Mouse (Mus musculus): ENCODE results near the gene Copg2. TPM values are rescaled to one million over a fixed set of nuclear protein-coding genes. Genes with fewer than 3 reads are reported as not detected.

Gene Copg2
- polyA plus RNA-seq, 2 experiments: 29.8 to 33.8 TPM

- Histone ChIP-seq H3K4me3 (replicated peaks; ENCODE audit: low read length) (no peak overlapping the region), H3K9me3 (ENCODE audit: control insufficient read depth, low read length) (no peaks in the 10 kb centered on the region), H3K36me3 (ENCODE audit: control insufficient read depth, insufficient read depth, low read length) (no peaks in the 10 kb centered on the region), H3K27me3 (ENCODE audit: control insufficient read depth, insufficient read depth, low read length) (no peaks in the 10 kb centered on the region), H3K27ac (replicated peaks; ENCODE audit: low read depth, low read length) (no peak overlapping the region), H3K9ac (ENCODE audit: low read depth, low read length, severe bottlenecking) (no peak overlapping the region), H3K4me2 (replicated peaks; ENCODE audit: low read depth, low read length, severe bottlenecking) (no peak overlapping the region), H3K4me1 (ENCODE audit: control insufficient read depth, insufficient read depth, low read length) (peaks cover 17% of the 10 kb centered on the region)
- no peak for TF ChIP-seq POLR2A (IDR thresholded peaks at IDR 0.05; ENCODE audit: borderline replicate concordance, extremely low read depth, insufficient read depth, insufficient read length)
- DNase-seq (ENCODE audit: low spot score) (no peak), ATAC-seq (ENCODE audit: low FRiP score, low read depth) (no peak)
- 65% methylated on average over 4 of the region's 4 CpGs for WGBS
Measured at GRCm38 (mm10) chr6:30722385-30723164, 174.0 kb downstream of the Copg2 start.

GRCm38 (mm10) chr6:30716796-30717195 is 179.8 kb downstream of the Copg2 start:
- Histone ChIP-seq H3K9me3 (ENCODE audit: control insufficient read depth, low read length) (no peaks in the 10 kb centered on the region), H3K4me3 (replicated peaks; ENCODE audit: low read length) (no peak overlapping the region), H3K9ac (ENCODE audit: low read depth, low read length, severe bottlenecking) (no peak overlapping the region), H3K27me3 (ENCODE audit: control insufficient read depth, insufficient read depth, low read length) (no peaks in the 10 kb centered on the region), H3K4me2 (replicated peaks; ENCODE audit: low read depth, low read length, severe bottlenecking) (no peak overlapping the region), H3K36me3 (ENCODE audit: control insufficient read depth, insufficient read depth, low read length) (no peaks in the 10 kb centered on the region), H3K27ac (replicated peaks; ENCODE audit: low read depth, low read length) (no peak overlapping the region), H3K4me1 (ENCODE audit: control insufficient read depth, insufficient read depth, low read length) (peaks cover 14% of the 10 kb centered on the region)
- ATAC-seq (ENCODE audit: low FRiP score, low read depth): no peak
- WGBS: 89% methylated on average over 7 of the region's 7 CpGs
- TF ChIP-seq POLR2A (IDR thresholded peaks at IDR 0.05; ENCODE audit: borderline replicate concordance, extremely low read depth, insufficient read depth, insufficient read length): no peak
- no peak for DNase-seq (ENCODE audit: low spot score)

- 43% methylated on average over 5 of the region's 5 CpGs for WGBS
- no peak overlapping the region for H3K4me3 ChIP-seq (replicated peaks; ENCODE audit: low read length)
- H3K27ac ChIP-seq (replicated peaks; ENCODE audit: low read depth, low read length): no peak overlapping the region
- no peak overlapping the region for H3K9ac ChIP-seq (ENCODE audit: low read depth, low read length, severe bottlenecking)
- peaks cover 21% of the 10 kb centered on the region for H3K4me1 ChIP-seq (ENCODE audit: control insufficient read depth, insufficient read depth, low read length)
- no peaks in the 10 kb centered on the region for H3K27me3 ChIP-seq (ENCODE audit: control insufficient read depth, insufficient read depth, low read length)
- H3K36me3 ChIP-seq (ENCODE audit: control insufficient read depth, insufficient read depth, low read length): no peaks in the 10 kb centered on the region
- DNase-seq (ENCODE audit: low spot score) (peak; percentile 83), ATAC-seq (ENCODE audit: low FRiP score, low read depth) (peak; percentile 32; the same call in 1 of the 2 replicates)
- TF ChIP-seq POLR2A (IDR thresholded peaks at IDR 0.05; ENCODE audit: borderline replicate concordance, extremely low read depth, insufficient read depth, insufficient read length): no peak
- no peak overlapping the region; the same call in 1 of the 2 replicates for H3K4me2 ChIP-seq (replicated peaks; ENCODE audit: low read depth, low read length, severe bottlenecking)
- H3K9me3 ChIP-seq (ENCODE audit: control insufficient read depth, low read length): no peaks in the 10 kb centered on the region
Measured at GRCm38 (mm10) chr6:30714891-30715471, 181.6 kb downstream of the Copg2 start.

- DNase-seq (ENCODE audit: low spot score) (no peak), ATAC-seq (ENCODE audit: low FRiP score, low read depth) (peak; percentile 28; the same call in 1 of the 2 replicates)
- H3K36me3 ChIP-seq (ENCODE audit: control insufficient read depth, insufficient read depth, low read length): no peaks in the 10 kb centered on the region
- H3K9ac ChIP-seq (ENCODE audit: low read depth, low read length, severe bottlenecking): no peak overlapping the region
- H3K4me1 ChIP-seq (ENCODE audit: control insufficient read depth, insufficient read depth, low read length): peaks cover 31% of the 10 kb centered on the region
- no peak overlapping the region; the same call in 1 of the 2 replicates for H3K27ac ChIP-seq (replicated peaks; ENCODE audit: low read depth, low read length)
- H3K9me3 ChIP-seq (ENCODE audit: control insufficient read depth, low read length): no peaks in the 10 kb centered on the region
- no peaks in the 10 kb centered on the region for H3K27me3 ChIP-seq (ENCODE audit: control insufficient read depth, insufficient read depth, low read length)
- WGBS: 36% methylated on average over 11 of the region's 11 CpGs
- no peak for TF ChIP-seq POLR2A (IDR thresholded peaks at IDR 0.05; ENCODE audit: borderline replicate concordance, extremely low read depth, insufficient read depth, insufficient read length)
- H3K4me2 ChIP-seq (replicated peaks; ENCODE audit: low read depth, low read length, severe bottlenecking): no peak overlapping the region
- no peak overlapping the region for H3K4me3 ChIP-seq (replicated peaks; ENCODE audit: low read length)
Measured at GRCm38 (mm10) chr6:30713896-30714295, 182.7 kb downstream of the Copg2 start.

GRCm38 (mm10) chr6:30713455-30713854 is 183.1 kb downstream of the Copg2 start:
- H3K4me1 ChIP-seq (ENCODE audit: control insufficient read depth, insufficient read depth, low read length): peaks cover 31% of the 10 kb centered on the region
- no peak for TF ChIP-seq POLR2A (IDR thresholded peaks at IDR 0.05; ENCODE audit: borderline replicate concordance, extremely low read depth, insufficient read depth, insufficient read length)
- no peaks in the 10 kb centered on the region for H3K27me3 ChIP-seq (ENCODE audit: control insufficient read depth, insufficient read depth, low read length)
- H3K9ac ChIP-seq (ENCODE audit: low read depth, low read length, severe bottlenecking): no peak overlapping the region
- H3K27ac ChIP-seq (replicated peaks; ENCODE audit: low read depth, low read length): no peak overlapping the region
- ATAC-seq (ENCODE audit: low FRiP score, low read depth): no peak
- DNase-seq (ENCODE audit: low spot score): no peak
- H3K4me3 ChIP-seq (replicated peaks; ENCODE audit: low read length): no peak overlapping the region
- H3K36me3 ChIP-seq (ENCODE audit: control insufficient read depth, insufficient read depth, low read length): no peaks in the 10 kb centered on the region
- H3K9me3 ChIP-seq (ENCODE audit: control insufficient read depth, low read length): no peaks in the 10 kb centered on the region
- H3K4me2 ChIP-seq (replicated peaks; ENCODE audit: low read depth, low read length, severe bottlenecking): no peak overlapping the region
- 43% methylated on average over 6 of the region's 6 CpGs for WGBS

Measured in limb, embryonic 14.5 days (tissue).